Mouse (Mus musculus): ENCODE results near the gene Zfp787.
"Not testable (repeated sequence)": the region's sequence is repeated elsewhere in the genome, so short reads cannot be mapped to it uniquely, and the experiment has no call there.

The Zfp787 gene

GRCm38 (mm10) chr7:6120104-6120503 lies 35.7 kb downstream of the Zfp787 start:
- not testable (repeated sequence) for DNase-seq (ENCODE audit: low spot score)

GRCm38 (mm10) chr7:6119501-6119900 lies 36.3 kb downstream of the Zfp787 start:
- no peak for DNase-seq (ENCODE audit: low spot score)
